Mouse (Mus musculus): ENCODE data around the gene Adgrl4. TPM values are rescaled to one million over a fixed set of nuclear protein-coding genes. Genes with fewer than 3 reads are reported as not detected.

Gene Adgrl4
- polyA plus RNA-seq (2015; fragmentation: Nextera tagmentation; extraction: Ambion mirVana): 7.1 and 7.6 TPM in 2 replicates

GRCm38 (mm10) chr3:151437693-151438092 is at the start of gene Adgrl4:
TSS of gene Adgrl4 (plus strand) at chr3:151437887.
- no peak within 1 kb of the TSS for H3K9ac ChIP-seq
- peak; percentile 71 for ATAC-seq (ENCODE audit: insufficient read depth, low FRiP score, low read depth)
- H3K4me2 ChIP-seq: peak within 1 kb of the TSS; percentile 50
- WGBS: 3% methylated on average over 17 of the region's 17 CpGs
- 0 out of 2 replicates have a peak, but pooled peaks cover 4% of the 10 kb centered on the region for H3K4me1 ChIP-seq
- no peaks in the 10 kb centered on the region for H3K9me3 ChIP-seq
- H3K27me3 ChIP-seq (replicated peaks): no peaks in the 10 kb centered on the region
- no peaks in the 10 kb centered on the region for H3K36me3 ChIP-seq
- peak within 1 kb of the TSS; percentile 29 for H3K4me3 ChIP-seq (replicated peaks)
- H3K27ac ChIP-seq: no peak within 1 kb of the TSS

GRCm38 (mm10) chr3:151390912-151391311 is 46.8 kb upstream of the Adgrl4 start:
- H3K4me1 ChIP-seq: no peaks in the 10 kb centered on the region
- no peak for ATAC-seq (ENCODE audit: insufficient read depth, low FRiP score, low read depth)
- H3K9ac ChIP-seq: no peak overlapping the region
- H3K9me3 ChIP-seq: no peaks in the 10 kb centered on the region
- no peak overlapping the region for H3K4me2 ChIP-seq
- H3K36me3 ChIP-seq: no peaks in the 10 kb centered on the region
- no peak overlapping the region for H3K27ac ChIP-seq
- H3K4me3 ChIP-seq (replicated peaks): no peak overlapping the region
- H3K27me3 ChIP-seq (replicated peaks): no peaks in the 10 kb centered on the region

- no peaks in the 10 kb centered on the region for H3K9me3 ChIP-seq
- H3K36me3 ChIP-seq: no peaks in the 10 kb centered on the region
- H3K27me3 ChIP-seq (replicated peaks): no peaks in the 10 kb centered on the region
- no peak overlapping the region for H3K27ac ChIP-seq
- H3K4me1 ChIP-seq: no peaks in the 10 kb centered on the region
- ATAC-seq (ENCODE audit: insufficient read depth, low FRiP score, low read depth): no peak
- H3K9ac ChIP-seq: no peak overlapping the region
- no peak overlapping the region for H3K4me2 ChIP-seq
- H3K4me3 ChIP-seq (replicated peaks): no peak overlapping the region
- 83% methylated on average over 4 of the region's 4 CpGs for WGBS
Observed at GRCm38 (mm10) chr3:151392891-151393290, 44.8 kb upstream of the Adgrl4 start.

- Histone ChIP-seq H3K4me1 (no peaks in the 10 kb centered on the region), H3K9me3 (no peaks in the 10 kb centered on the region), H3K4me3 (replicated peaks) (no peak overlapping the region), H3K27ac (no peak overlapping the region), H3K27me3 (replicated peaks) (no peaks in the 10 kb centered on the region), H3K4me2 (no peak overlapping the region), H3K36me3 (no peaks in the 10 kb centered on the region), H3K9ac (no peak overlapping the region)
- 90% methylated on average over 1 of the region's 1 CpGs for WGBS
- ATAC-seq (ENCODE audit: insufficient read depth, low FRiP score, low read depth): no peak
Observed at GRCm38 (mm10) chr3:151393330-151393729, 44.4 kb upstream of the Adgrl4 start.

- H3K9me3 ChIP-seq: no peaks in the 10 kb centered on the region
- H3K36me3 ChIP-seq: no peaks in the 10 kb centered on the region
- no peaks in the 10 kb centered on the region for H3K27me3 ChIP-seq (replicated peaks)
- H3K4me2 ChIP-seq: no peak overlapping the region
- no peak overlapping the region for H3K9ac ChIP-seq
- 91% methylated on average over 1 of the region's 1 CpGs for WGBS
- no peaks in the 10 kb centered on the region for H3K4me1 ChIP-seq
- no peak overlapping the region for H3K27ac ChIP-seq
- no peak overlapping the region for H3K4me3 ChIP-seq (replicated peaks)
- ATAC-seq (ENCODE audit: insufficient read depth, low FRiP score, low read depth): no peak
Observed at GRCm38 (mm10) chr3:151399270-151399669, 38.4 kb upstream of the Adgrl4 start.

- no peaks in the 10 kb centered on the region for H3K4me1 ChIP-seq
- no peak overlapping the region for H3K9ac ChIP-seq
- no peak overlapping the region for H3K27ac ChIP-seq
- H3K9me3 ChIP-seq: no peaks in the 10 kb centered on the region
- H3K36me3 ChIP-seq: no peaks in the 10 kb centered on the region
- no peak overlapping the region for H3K4me3 ChIP-seq (replicated peaks)
- ATAC-seq (ENCODE audit: insufficient read depth, low FRiP score, low read depth): no peak
- 79% methylated on average over 2 of the region's 2 CpGs for WGBS
- H3K4me2 ChIP-seq: no peak overlapping the region
- no peaks in the 10 kb centered on the region for H3K27me3 ChIP-seq (replicated peaks)
Observed at GRCm38 (mm10) chr3:151411031-151411430, 26.7 kb upstream of the Adgrl4 start.

- Histone ChIP-seq H3K9ac (no peak overlapping the region), H3K9me3 (no peaks in the 10 kb centered on the region), H3K27me3 (replicated peaks) (no peaks in the 10 kb centered on the region), H3K4me3 (replicated peaks) (no peak overlapping the region), H3K36me3 (no peaks in the 10 kb centered on the region), H3K4me1 (no peaks in the 10 kb centered on the region), H3K4me2 (no peak overlapping the region), H3K27ac (no peak overlapping the region)
- 88% methylated on average over 4 of the region's 4 CpGs for WGBS
- no peak for ATAC-seq (ENCODE audit: insufficient read depth, low FRiP score, low read depth)
Observed at GRCm38 (mm10) chr3:151411488-151411887, 26.2 kb upstream of the Adgrl4 start.

- ATAC-seq (ENCODE audit: insufficient read depth, low FRiP score, low read depth): no peak
- Histone ChIP-seq H3K36me3 (no peaks in the 10 kb centered on the region), H3K4me1 (no peaks in the 10 kb centered on the region), H3K27ac (no peak overlapping the region), H3K9me3 (no peaks in the 10 kb centered on the region), H3K4me2 (no peak overlapping the region), H3K9ac (no peak overlapping the region), H3K27me3 (replicated peaks) (no peaks in the 10 kb centered on the region), H3K4me3 (replicated peaks) (no peak overlapping the region)
Observed at GRCm38 (mm10) chr3:151416931-151417330, 20.8 kb upstream of the Adgrl4 start.

GRCm38 (mm10) chr3:151417688-151418572 is 19.8 kb upstream of the Adgrl4 start:
- H3K4me2 ChIP-seq: no peak overlapping the region
- H3K9ac ChIP-seq: no peak overlapping the region
- no peaks in the 10 kb centered on the region for H3K4me1 ChIP-seq
- 30% methylated on average over 12 of the region's 12 CpGs for WGBS
- no peak overlapping the region for H3K27ac ChIP-seq
- ATAC-seq (ENCODE audit: insufficient read depth, low FRiP score, low read depth): no peak
- H3K9me3 ChIP-seq: no peaks in the 10 kb centered on the region
- H3K36me3 ChIP-seq: no peaks in the 10 kb centered on the region
- no peaks in the 10 kb centered on the region for H3K27me3 ChIP-seq (replicated peaks)
- H3K4me3 ChIP-seq (replicated peaks): no peak overlapping the region

- no peak for ATAC-seq (ENCODE audit: insufficient read depth, low FRiP score, low read depth)
- whole genome bisulfite sequencing: 73% methylated on average over 9 of the region's 9 CpGs
- no peaks in the 10 kb centered on the region for H3K4me1 ChIP-seq
- H3K4me2 ChIP-seq: no peak overlapping the region
- no peaks in the 10 kb centered on the region for H3K9me3 ChIP-seq
- no peak overlapping the region for H3K4me3 ChIP-seq (replicated peaks)
- H3K27ac ChIP-seq: no peak overlapping the region
- H3K36me3 ChIP-seq: no peaks in the 10 kb centered on the region
- H3K9ac ChIP-seq: no peak overlapping the region
- H3K27me3 ChIP-seq (replicated peaks): no peaks in the 10 kb centered on the region
Observed at GRCm38 (mm10) chr3:151424326-151425207, 13.1 kb upstream of the Adgrl4 start.

GRCm38 (mm10) chr3:151430106-151430505 is 7.6 kb upstream of the Adgrl4 start:
- H3K9me3 ChIP-seq: no peaks in the 10 kb centered on the region
- no peak overlapping the region for H3K9ac ChIP-seq
- no peak overlapping the region for H3K27ac ChIP-seq
- H3K4me1 ChIP-seq: no peaks in the 10 kb centered on the region
- no peaks in the 10 kb centered on the region for H3K36me3 ChIP-seq
- no peaks in the 10 kb centered on the region for H3K27me3 ChIP-seq (replicated peaks)
- H3K4me2 ChIP-seq: no peak overlapping the region
- WGBS: 88% methylated on average over 3 of the region's 3 CpGs
- H3K4me3 ChIP-seq (replicated peaks): no peak overlapping the region
- ATAC-seq (ENCODE audit: insufficient read depth, low FRiP score, low read depth): no peak

- Histone ChIP-seq H3K9me3 (no peaks in the 10 kb centered on the region), H3K4me2 (no peak overlapping the region), H3K36me3 (no peaks in the 10 kb centered on the region), H3K9ac (no peak overlapping the region), H3K4me1 (no peaks in the 10 kb centered on the region), H3K27ac (no peak overlapping the region), H3K27me3 (replicated peaks) (no peaks in the 10 kb centered on the region), H3K4me3 (replicated peaks) (no peak overlapping the region)
- no peak for ATAC-seq (ENCODE audit: insufficient read depth, low FRiP score, low read depth)
- WGBS: 55% methylated on average over 2 of the region's 2 CpGs
Observed at GRCm38 (mm10) chr3:151431507-151431906, 6.2 kb upstream of the Adgrl4 start.
